Mouse (Mus musculus) adrenal gland, postnatal 36 days (tissue): Measurements from ENCODE around the gene Ccnt2. TPM values are rescaled to one million over a fixed set of nuclear protein-coding genes. Genes with fewer than 3 reads are reported as not detected.
A peak's percentile ranks its signal among the peaks of the same experiment; 100 is the strongest.

Experiments used
- DNase-seq, 2 experiments: peaks; one replicate each; pipeline ENCODE4 v3.0.0; 2021; ENCODE audit warnings: mixed read lengths in 1 of 2
- total RNA-seq, 2 experiments: library from RNA; stranded (reverse); gene quantifications; 2 replicates each; pipeline ENCODE4 v1.2.3; 2021

Ccnt2 gene
- total RNA-seq, 2 experiments from 2014 or later = 37.9 to 45.0 TPM

GRCm38 (mm10) chr1:127793459-127793858 lies 19.5 kb downstream of the Ccnt2 start:
- no peak for DNase-seq

GRCm38 (mm10) chr1:127795087-127795769 lies 21.3 kb downstream of the Ccnt2 start:
- no peak for DNase-seq

GRCm38 (mm10) chr1:127796341-127796740 lies 22.4 kb downstream of the Ccnt2 start:
- no peak for DNase-seq

GRCm38 (mm10) chr1:127796752-127797151 lies 22.8 kb downstream of the Ccnt2 start:
- DNase-seq = no peak

- DNase-seq = no peak
Measured at GRCm38 (mm10) chr1:127802916-127803315, 29.0 kb downstream of the Ccnt2 start.

GRCm38 (mm10) chr1:127808671-127809070 lies 34.7 kb downstream of the Ccnt2 start:
- no peak for DNase-seq

- no peak for DNase-seq
Measured at GRCm38 (mm10) chr1:127812929-127813328, 39.0 kb downstream of the Ccnt2 start.

- DNase-seq = no peak
Measured at GRCm38 (mm10) chr1:127816381-127816780, 42.4 kb downstream of the Ccnt2 start.

- peak in 1 of 2 experiments; percentile 30 for DNase-seq
Measured at GRCm38 (mm10) chr1:127827325-127827724, 53.4 kb downstream of the Ccnt2 start.

GRCm38 (mm10) chr1:127830215-127830921 lies 56.4 kb downstream of the Ccnt2 start:
- DNase-seq = no peak

GRCm38 (mm10) chr1:127833714-127834113 lies 59.8 kb downstream of the Ccnt2 start:
- no peak for DNase-seq

GRCm38 (mm10) chr1:127834202-127834601 lies 60.2 kb downstream of the Ccnt2 start:
- DNase-seq = no peak

- DNase-seq = no peak
Measured at GRCm38 (mm10) chr1:127836619-127837018, 62.7 kb downstream of the Ccnt2 start.

GRCm38 (mm10) chr1:127838602-127839001 lies 64.6 kb downstream of the Ccnt2 start:
- DNase-seq = no peak

GRCm38 (mm10) chr1:127845472-127845871 lies 71.5 kb downstream of the Ccnt2 start:
- no peak for DNase-seq

- DNase-seq = peak; percentile 51
Measured at GRCm38 (mm10) chr1:127850075-127850610, 76.2 kb downstream of the Ccnt2 start.

- DNase-seq = peak in 1 of 2 experiments; percentile 27
Measured at GRCm38 (mm10) chr1:127854486-127855222, 80.7 kb downstream of the Ccnt2 start, which contains the start of gene Map3k19. Map3k19 (minus strand) TSS chr1:127855031.

Other genes starting within 250 kb of the Ccnt2 start
- gene Tmem163, start 94.6 kb upstream of the Ccnt2 start, total RNA-seq = under 1 TPM in 1 of 2 experiments, not detected in 1; 0.26 TPM
- not detected for gene Acmsd, start 44.8 kb upstream of the Ccnt2 start, total RNA-seq
- under 1 TPM; 0.13 to 0.33 TPM for gene Map3k19, start 80.9 kb downstream of the Ccnt2 start, total RNA-seq
- gene Rab3gap1, start 94.6 kb downstream of the Ccnt2 start, total RNA-seq = 10 to 100 TPM; 49.7 to 50.2 TPM